Mouse (Mus musculus): ENCODE data around the gene Antxr1.

DNA sequence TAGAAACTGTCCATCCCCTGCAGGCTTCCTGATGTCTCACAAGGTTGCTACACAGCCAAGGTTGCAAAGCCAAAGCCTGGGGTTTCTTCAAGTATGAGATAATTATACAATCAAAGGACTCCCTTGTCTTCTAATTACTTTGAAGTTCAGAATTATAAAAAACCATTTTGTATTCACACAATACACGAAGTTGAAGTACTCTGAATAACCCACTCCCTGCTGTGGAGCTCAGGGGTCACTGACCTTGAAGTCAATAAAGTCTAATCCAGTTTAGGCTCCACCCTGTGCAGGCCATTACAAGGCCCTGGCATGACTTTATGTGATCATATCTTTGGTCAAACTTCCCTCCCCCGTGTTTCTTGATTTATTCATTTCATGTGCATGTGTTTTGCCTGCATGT, 73.0 kb downstream of the Antxr1 start:
- no peak for TF ChIP-seq MYC (IDR thresholded peaks at IDR 0.05; ENCODE audit: low read depth, low read length)
- TF ChIP-seq ZKSCAN1 (IDR thresholded peaks at IDR 0.05; ENCODE audit: borderline replicate concordance, low read depth, low read length), result no peak
- no peak for TF ChIP-seq POLR2A (IDR thresholded peaks at IDR 0.05; ENCODE audit: low read depth, low read length)
- no peak for TF ChIP-seq CTCF (conservative IDR thresholded peaks at IDR 0.05 in 1 of 2, IDR thresholded peaks at IDR 0.05 in 1 of 2; ENCODE audit: low read depth in 2 of 2, low read length in 2 of 2)
- no peak for TF ChIP-seq CHD2 (IDR thresholded peaks at IDR 0.05; ENCODE audit: low read length)
- no peak for TF ChIP-seq EP300 (IDR thresholded peaks at IDR 0.05; ENCODE audit: low read length)
- TF ChIP-seq RCOR1 (conservative IDR thresholded peaks at IDR 0.05; ENCODE audit: low read depth, low read length), result no peak
- TF ChIP-seq NELFE (IDR thresholded peaks at IDR 0.05; ENCODE audit: low read depth, low read length), result no peak
- TF ChIP-seq MAX (IDR thresholded peaks at IDR 0.05; ENCODE audit: low read length), result no peak
- TF ChIP-seq RAD21 (IDR thresholded peaks at IDR 0.05; ENCODE audit: low read depth, low read length), result no peak
- no peak for TF ChIP-seq MAZ (IDR thresholded peaks at IDR 0.05; ENCODE audit: low read depth, low read length)
